Mouse (Mus musculus) heart, embryonic 12.5 days (tissue): ENCODE data around the gene Mmp21. TPM values are rescaled to one million over a fixed set of nuclear protein-coding genes. Genes with fewer than 3 reads are reported as not detected.

Experiments used
- ATAC-seq: fragments of 200-750 bp; cut with Nextera tagmentation; 2 replicates; pipeline ENCODE4 v1.8.0; 2017; ENCODE audit warnings: moderate TSS enrichment, moderate library complexity; ENCODE audit not compliant: insufficient number of reproducible peaks, low FRiP score
- H3K27ac ChIP-seq: fragments of 300-500 bp; sonication (generic); 2 replicates; pipeline ENCODE4 v1.5.1; 2016; ENCODE audit warnings: mild to moderate bottlenecking, moderate library complexity; ENCODE audit not compliant: poor library complexity, severe bottlenecking
- H3K27me3 ChIP-seq: fragments of 300-500 bp; sonication (generic); replicated peaks from 2 replicates; pipeline ENCODE4 v1.6.1; 2016; ENCODE audit warnings: mild to moderate bottlenecking, moderate library complexity
- H3K36me3 ChIP-seq: fragments of 300-500 bp; sonication (generic); 2 replicates; pipeline ENCODE4 v1.6.1; 2016; ENCODE audit warnings: mild to moderate bottlenecking, moderate library complexity
- H3K4me1 ChIP-seq: fragments of 300-500 bp; sonication (generic); replicated peaks from 2 replicates; pipeline ENCODE4 v1.6.1; 2016; ENCODE audit warnings: mild to moderate bottlenecking
- H3K4me2 ChIP-seq: fragments of 300-500 bp; sonication (generic); 2 replicates; pipeline ENCODE4 v1.6.1; 2016; ENCODE audit warnings: mild to moderate bottlenecking, moderate library complexity
- H3K4me3 ChIP-seq: fragments of 300-500 bp; sonication (generic); 2 replicates; pipeline ENCODE4 v1.5.1; 2016; ENCODE audit warnings: mild to moderate bottlenecking
- H3K9ac ChIP-seq: fragments of 300-500 bp; sonication (generic); 2 replicates; pipeline ENCODE4 v1.6.1; 2016; ENCODE audit warnings: mild to moderate bottlenecking, moderate library complexity
- H3K9me3 ChIP-seq: fragments of 300-500 bp; sonication (generic); replicated peaks from 2 replicates; pipeline ENCODE4 v1.6.1; 2016; ENCODE audit warnings: mild to moderate bottlenecking, moderate library complexity
- WGBS: fragments of 180-500 bp; shearing (Covaris S2); methylation state at CpG from one replicate; pipeline ENCODE4 v1.1.7; 2016; 5-methylcytosine and 5-hydroxymethylcytosine counted together
- polyA plus RNA-seq: library from polyadenylated mRNA; unstranded; fragments of >200 nt; fragmentation: Nextera tagmentation; extraction: Ambion mirVana; gene quantifications from 2 replicates; pipeline ENCODE4 v1.2.1, GENCODE M21; 2016

Gene Mmp21
- polyA plus RNA-seq, 1 experiment from 2014 or later, result 0.09 TPM

DNA sequence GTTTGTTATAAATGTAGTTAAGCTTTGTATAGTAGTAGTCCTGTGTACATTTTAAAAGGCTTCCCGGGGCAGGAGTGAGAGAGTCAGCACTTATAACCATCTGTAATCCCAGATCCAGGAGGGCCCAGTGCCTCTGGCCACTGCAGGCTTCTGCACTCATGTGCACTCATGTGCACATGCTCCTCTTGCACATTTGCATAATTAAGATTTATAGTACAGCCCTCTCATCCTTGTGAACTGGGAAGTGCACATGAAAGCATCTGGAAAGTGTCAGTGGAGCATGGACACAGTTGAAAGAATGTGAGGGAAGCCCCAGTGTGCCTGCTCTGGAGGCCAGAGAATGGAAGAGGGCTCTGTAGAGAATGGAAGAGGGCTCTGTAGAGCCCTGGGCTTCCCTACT is 17.4 kb downstream of the Mmp21 start:
- Histone ChIP-seq H3K36me3 (peaks cover 90% of the 10 kb centered on the region), H3K4me3 (no peak overlapping the region), H3K9ac (no peak overlapping the region), H3K27ac (no peak overlapping the region), H3K4me1 (no peaks in the 10 kb centered on the region), H3K4me2 (no peak overlapping the region), H3K9me3 (no peaks in the 10 kb centered on the region), H3K27me3 (no peaks in the 10 kb centered on the region)
- WGBS, result 71% methylated on average over 1 of the region's 1 CpGs
- ATAC-seq, result no peak

DNA sequence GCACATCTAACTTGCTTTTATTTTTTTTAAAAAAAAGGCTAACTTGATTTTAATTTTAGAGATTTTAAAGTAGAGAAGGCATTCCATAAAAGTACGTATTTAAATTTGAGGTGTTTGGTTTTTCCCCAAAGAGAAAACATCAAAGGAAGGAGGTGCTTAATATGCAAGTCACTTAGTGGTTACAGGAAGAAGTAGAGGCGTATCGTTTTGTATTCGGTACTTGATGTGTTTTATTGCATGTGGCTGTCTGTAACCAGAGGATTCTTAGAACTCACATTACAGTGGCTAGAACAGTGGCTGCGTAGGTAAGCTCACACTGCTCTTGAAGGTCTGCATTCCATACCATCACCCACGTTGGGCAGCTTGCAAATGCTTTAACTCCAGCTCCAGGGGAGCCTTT is 34.1 kb downstream of the Mmp21 start:
- WGBS, result 94% methylated on average over 6 of the region's 6 CpGs
- no peak overlapping the region for H3K4me3 ChIP-seq
- ATAC-seq, result no peak
- H3K4me2 ChIP-seq, result no peak overlapping the region
- H3K9me3 ChIP-seq, result no peaks in the 10 kb centered on the region
- no peaks in the 10 kb centered on the region for H3K27me3 ChIP-seq
- no peak overlapping the region for H3K27ac ChIP-seq
- H3K9ac ChIP-seq, result no peak overlapping the region
- H3K36me3 ChIP-seq, result peaks cover 82% of the 10 kb centered on the region
- H3K4me1 ChIP-seq, result no peaks in the 10 kb centered on the region

DNA sequence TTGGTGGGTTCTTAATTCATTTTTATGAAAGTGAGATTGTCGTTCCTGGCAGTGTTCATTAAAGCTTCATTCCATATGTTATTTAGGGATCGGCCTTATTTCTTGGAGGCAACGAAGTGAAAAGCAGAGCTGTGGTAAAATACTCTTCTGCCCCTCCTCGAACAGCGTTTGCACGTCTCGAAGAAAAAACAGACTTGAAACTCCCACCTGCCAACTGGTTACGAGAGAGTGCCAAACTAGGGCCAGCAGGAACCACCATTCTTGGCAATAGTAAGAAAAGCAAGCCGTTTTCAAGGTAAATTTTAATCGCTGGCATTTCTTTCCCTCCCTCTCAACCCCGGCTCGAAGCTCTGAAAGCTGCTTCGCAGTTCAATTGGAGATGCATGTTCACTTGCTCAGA is 41.0 kb downstream of the Mmp21 start:
- no peak for ATAC-seq
- H3K27me3 ChIP-seq, result no peaks in the 10 kb centered on the region
- H3K36me3 ChIP-seq, result peaks cover 37% of the 10 kb centered on the region
- no peak overlapping the region for H3K27ac ChIP-seq
- no peak overlapping the region for H3K4me3 ChIP-seq
- WGBS, result 90% methylated on average over 13 of the region's 13 CpGs
- H3K9ac ChIP-seq, result no peak overlapping the region
- peaks cover 9% of the 10 kb centered on the region; the same call in 1 of the 2 replicates for H3K4me1 ChIP-seq
- no peaks in the 10 kb centered on the region for H3K9me3 ChIP-seq
- H3K4me2 ChIP-seq, result no peak overlapping the region

DNA sequence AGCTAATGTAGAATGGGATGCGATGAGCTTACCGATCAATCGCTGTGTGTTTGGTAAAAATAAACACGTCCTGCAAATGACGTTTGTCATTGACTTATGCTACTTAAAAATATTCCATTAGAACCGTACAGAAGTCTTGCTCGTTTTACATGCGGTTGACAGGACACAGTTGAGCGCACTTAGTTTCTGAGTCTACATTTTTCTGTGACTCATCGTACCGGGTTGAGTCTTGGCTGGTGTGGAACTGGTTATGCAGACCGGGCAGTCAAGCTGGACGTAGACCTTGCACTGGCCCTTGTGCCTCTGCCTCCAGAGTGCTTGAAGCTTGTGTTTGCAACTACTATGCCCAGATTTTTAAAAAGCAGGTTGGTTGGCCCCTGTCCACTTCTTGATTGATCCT is 41.6 kb downstream of the Mmp21 start:
- Histone ChIP-seq H3K9me3 (no peaks in the 10 kb centered on the region), H3K4me2 (peak overlapping the region; percentile 90), H3K36me3 (peaks cover 33% of the 10 kb centered on the region), H3K4me3 (peak overlapping the region; percentile 84), H3K9ac (peak overlapping the region; percentile 89), H3K4me1 (peaks cover 9% of the 10 kb centered on the region; the same call in 1 of the 2 replicates), H3K27ac (no peak overlapping the region; the same call in 1 of the 2 replicates), H3K27me3 (no peaks in the 10 kb centered on the region)
- WGBS, result 10% methylated on average over 13 of the region's 13 CpGs
- ATAC-seq, result no peak

DNA sequence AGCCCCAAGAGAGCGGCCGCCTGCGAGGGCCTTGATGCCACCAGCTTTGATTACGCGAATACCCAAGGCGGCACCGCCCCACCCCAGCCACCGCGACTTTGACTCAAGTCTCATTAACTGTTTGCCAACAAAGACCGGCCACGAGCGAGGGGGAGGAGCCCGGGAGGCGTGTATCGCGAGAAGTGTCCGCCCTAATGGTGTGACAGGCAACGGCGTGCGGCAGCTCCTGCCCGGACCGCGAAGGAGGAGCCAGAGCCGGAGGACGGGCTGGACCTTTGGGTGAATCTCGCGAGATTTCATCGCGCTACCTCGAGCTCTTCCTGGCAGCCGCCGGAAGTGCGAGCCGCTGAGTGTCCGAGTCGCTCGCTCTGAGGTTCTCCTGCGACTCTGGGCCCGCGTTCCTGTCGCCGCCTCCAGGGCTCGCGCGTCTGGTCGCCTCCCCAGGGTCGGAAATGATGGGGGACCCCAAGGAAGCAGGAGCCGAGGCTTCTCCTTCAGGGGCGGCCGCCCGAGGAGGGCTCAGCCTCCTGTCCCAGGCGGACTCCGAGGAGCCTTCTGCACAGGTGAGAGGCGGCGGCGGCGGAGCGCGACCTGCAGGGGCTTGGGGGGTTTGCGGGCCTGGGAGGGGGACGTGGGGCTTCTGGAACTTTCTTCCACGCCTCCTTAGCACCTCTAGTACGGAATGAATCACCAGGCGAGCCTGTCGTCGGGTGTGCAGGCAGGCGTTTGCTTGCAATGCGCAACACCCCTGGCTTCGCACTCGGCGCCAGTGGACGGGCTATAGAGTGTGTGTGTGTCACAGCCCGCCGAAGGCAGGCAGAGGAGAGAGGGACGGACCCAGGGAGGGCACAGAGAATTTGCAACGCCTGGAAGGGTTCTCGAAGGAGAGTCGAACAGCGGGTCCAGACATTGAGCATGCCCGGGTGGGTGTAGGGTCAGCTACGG is 42.2 kb downstream of the Mmp21 start, which contains the start of gene Edrf1:
Edrf1 (plus strand) TSS at position 183 of the 945 bp plus-strand sequence.
- no peaks in the 10 kb centered on the region for H3K27me3 ChIP-seq
- H3K4me1 ChIP-seq, result peaks cover 9% of the 10 kb centered on the region; the same call in 1 of the 2 replicates
- peak within 1 kb of the TSS; percentile 84 for H3K4me3 ChIP-seq
- under 1% methylated on average over 81 of the region's 81 CpGs for WGBS
- no peaks in the 10 kb centered on the region for H3K9me3 ChIP-seq
- ATAC-seq, result peak; percentile 99
- H3K27ac ChIP-seq, result peak within 1 kb of the TSS; percentile 79
- peaks cover 26% of the 10 kb centered on the region for H3K36me3 ChIP-seq
- H3K9ac ChIP-seq, result peak within 1 kb of the TSS; percentile 89
- H3K4me2 ChIP-seq, result peak within 1 kb of the TSS; percentile 90

DNA sequence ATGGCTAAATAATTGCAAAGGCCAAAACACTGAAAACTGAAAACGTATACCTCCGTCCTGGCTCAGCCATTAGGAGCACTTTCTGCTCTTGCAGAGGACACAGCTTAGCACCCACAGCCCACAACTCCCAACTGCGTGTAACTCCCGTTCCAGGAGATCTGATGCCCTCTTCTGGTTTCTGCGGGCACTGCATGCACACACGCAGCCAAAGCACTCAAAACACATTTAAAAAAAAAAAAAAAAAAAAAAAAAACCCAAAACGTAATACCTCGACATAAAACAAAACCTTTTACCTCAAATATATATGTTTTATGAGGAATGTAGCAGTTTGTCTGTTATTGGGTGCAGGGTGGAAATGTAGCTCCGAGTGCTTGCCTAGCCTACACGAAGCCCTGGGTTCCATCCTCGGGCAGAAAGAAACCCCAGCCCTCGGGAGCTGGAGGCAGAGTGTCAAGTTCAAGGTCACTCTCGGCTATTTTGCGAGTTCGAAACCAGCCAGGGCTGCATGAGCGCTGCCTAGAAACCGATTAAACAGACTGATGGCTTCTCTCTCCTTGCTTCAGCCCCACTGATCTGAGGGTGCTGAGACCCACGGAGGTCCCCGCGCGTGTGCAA is 43.0 kb downstream of the Mmp21 start:
- peaks cover 9% of the 10 kb centered on the region; the same call in 1 of the 2 replicates for H3K4me1 ChIP-seq
- H3K27me3 ChIP-seq, result no peaks in the 10 kb centered on the region
- H3K9ac ChIP-seq, result peak overlapping the region; percentile 73
- H3K4me2 ChIP-seq, result peak overlapping the region; percentile 73
- H3K4me3 ChIP-seq, result peak overlapping the region; percentile 84
- H3K9me3 ChIP-seq, result no peaks in the 10 kb centered on the region
- WGBS, result 3% methylated on average over 21 of the region's 21 CpGs
- peaks cover 19% of the 10 kb centered on the region for H3K36me3 ChIP-seq
- peak; percentile 39 for ATAC-seq
- peak overlapping the region; percentile 69 for H3K27ac ChIP-seq

- H3K27ac ChIP-seq, result no peak overlapping the region
- H3K4me2 ChIP-seq, result no peak overlapping the region
Measured at GRCm38 (mm10) chr7:133634932-133635650, 44.8 kb downstream of the Mmp21 start.

GRCm38 (mm10) chr7:133632476-133632875 is 47.4 kb downstream of the Mmp21 start:
- Histone ChIP-seq H3K4me2 (no peak overlapping the region), H3K9me3 (no peaks in the 10 kb centered on the region), H3K9ac (no peak overlapping the region), H3K36me3 (no peaks in the 10 kb centered on the region), H3K27me3 (no peaks in the 10 kb centered on the region; the same call in 1 of the 2 replicates), H3K4me3 (no peak overlapping the region), H3K27ac (no peak overlapping the region), H3K4me1 (no peaks in the 10 kb centered on the region)
- 28% methylated on average over 2 of the region's 2 CpGs for WGBS
- no peak for ATAC-seq

More at GRCm38 (mm10) chr7:133634932-133635650, 44.8 kb downstream of the Mmp21 start:
- H3K9ac ChIP-seq, result no peak overlapping the region
- peaks cover 9% of the 10 kb centered on the region; the same call in 1 of the 2 replicates for H3K4me1 ChIP-seq
- no peak for ATAC-seq
- no peaks in the 10 kb centered on the region for H3K9me3 ChIP-seq
- H3K4me3 ChIP-seq, result no peak overlapping the region
- H3K27me3 ChIP-seq, result no peaks in the 10 kb centered on the region
- peaks cover 7% of the 10 kb centered on the region; the same call in 1 of the 2 replicates for H3K36me3 ChIP-seq
- WGBS, result 52% methylated on average over 10 of the region's 12 CpGs

DNA sequence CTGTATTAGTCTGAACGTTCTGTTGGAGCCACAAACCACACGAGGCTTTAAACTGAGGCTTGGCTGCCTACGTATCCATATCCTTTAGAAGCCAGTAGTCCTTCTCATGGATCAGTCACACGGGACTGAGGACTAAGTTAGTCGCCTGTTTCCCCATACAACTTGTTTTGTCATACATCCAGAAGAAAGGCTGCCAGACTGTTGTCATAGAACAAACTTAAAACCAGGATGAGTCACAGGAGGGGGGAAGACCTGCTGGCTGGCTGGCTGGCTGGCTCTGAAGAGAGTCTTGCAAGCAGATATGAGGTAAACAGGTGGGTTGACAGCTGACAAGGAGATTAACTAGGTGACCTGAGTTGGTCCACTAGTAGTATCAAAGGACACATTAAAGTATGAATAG is 49.0 kb downstream of the Mmp21 start:
- ATAC-seq, result no peak
- Histone ChIP-seq H3K4me3 (no peak overlapping the region), H3K9me3 (no peaks in the 10 kb centered on the region), H3K36me3 (no peaks in the 10 kb centered on the region), H3K9ac (no peak overlapping the region), H3K27me3 (no peaks in the 10 kb centered on the region; the same call in 1 of the 2 replicates), H3K4me1 (no peaks in the 10 kb centered on the region), H3K27ac (no peak overlapping the region), H3K4me2 (no peak overlapping the region)
- 70% methylated on average over 5 of the region's 5 CpGs for WGBS

DNA sequence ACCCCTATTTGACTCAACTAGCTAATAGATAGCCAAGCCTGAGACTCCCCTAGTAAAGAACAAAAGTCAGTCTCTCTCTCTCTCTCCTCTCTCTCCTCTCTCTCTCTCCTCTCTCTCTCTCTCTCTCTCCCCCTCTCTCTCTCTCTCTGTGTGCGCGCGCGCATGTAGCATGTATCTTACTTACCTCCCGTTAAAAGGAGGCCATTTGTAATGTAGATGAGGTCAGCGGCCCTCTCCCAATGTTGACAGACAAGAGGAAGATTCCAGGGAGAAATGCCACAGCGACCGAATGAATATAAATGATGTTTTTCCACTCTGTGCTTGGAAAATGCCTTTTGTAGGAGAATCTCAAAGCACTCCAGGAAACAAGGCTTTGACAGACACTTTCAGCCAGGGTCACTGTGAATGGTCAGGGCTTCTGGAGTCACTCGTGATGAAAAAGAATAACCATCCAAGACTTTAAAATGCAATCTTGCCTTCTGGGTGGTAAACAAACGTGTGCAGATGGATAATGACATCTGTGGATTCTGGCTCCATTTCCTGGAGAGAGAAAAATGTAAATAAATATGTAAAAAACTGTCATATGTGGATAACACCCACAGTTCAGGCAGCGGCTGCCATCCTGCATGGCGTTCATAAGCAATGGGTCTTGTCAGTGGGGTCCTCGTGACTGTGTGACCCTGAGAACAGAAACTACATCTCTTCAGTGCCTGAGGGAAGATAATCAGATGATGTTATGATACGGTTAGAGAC is 52.5 kb downstream of the Mmp21 start:
- Histone ChIP-seq H3K27ac (no peak overlapping the region), H3K4me1 (no peaks in the 10 kb centered on the region), H3K9me3 (no peaks in the 10 kb centered on the region), H3K9ac (no peak overlapping the region), H3K27me3 (no peaks in the 10 kb centered on the region; the same call in 1 of the 2 replicates), H3K36me3 (no peaks in the 10 kb centered on the region), H3K4me3 (no peak overlapping the region), H3K4me2 (no peak overlapping the region)
- 61% methylated on average over 14 of the region's 14 CpGs for WGBS
- ATAC-seq, result no peak
